ENCODE assay signal across 8 mouse cellular contexts in the genomic region with DNA sequence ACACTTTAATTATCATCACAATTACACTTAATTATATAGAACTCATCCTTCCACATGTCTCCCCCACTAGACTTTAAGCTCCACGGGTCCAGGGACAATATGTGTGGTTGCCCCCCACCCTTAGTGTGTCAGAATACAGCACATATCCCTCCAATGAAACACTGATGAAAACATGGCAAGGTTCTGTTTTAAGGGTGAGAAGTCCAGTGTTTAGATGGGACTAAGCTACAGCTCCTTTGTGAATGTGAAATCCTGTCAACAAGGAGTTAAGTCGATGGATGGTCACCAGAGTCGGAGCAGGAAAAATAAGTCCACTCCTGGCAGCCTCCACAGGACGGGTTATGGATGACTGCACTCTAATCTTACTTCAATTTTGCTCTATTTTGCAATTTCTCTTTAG. TPM values are rescaled to one million over a fixed set of nuclear protein-coding genes. Genes with fewer than 3 reads are reported as not detected.
DNase-seq lines count a peak whose midpoint lies in the region; ATAC-seq lines count a peak whose summit lies in the region.

No protein-coding gene starts in this region.

- no peaks in the 10 kb centered on the region for H3K9me3 ChIP-seq in heart, embryonic 12.5 days (replicated peaks)
- H3K9me3 ChIP-seq in hindbrain, embryonic 12.5 days (replicated peaks), result no peaks in the 10 kb centered on the region
- H3K9me3 ChIP-seq in midbrain, embryonic 15.5 days, result no peaks in the 10 kb centered on the region

- H3K27ac ChIP-seq in heart, embryonic 12.5 days (ENCODE audit: poor library complexity, severe bottlenecking), result no peak overlapping the region
- H3K27ac ChIP-seq in brown adipose tissue, adult 24 weeks (replicated peaks; ENCODE audit: low read depth, low read length), result peak overlapping the region; percentile 7; the same call in 1 of the 2 replicates
- H3K27ac ChIP-seq in hindbrain, embryonic 12.5 days, result no peak overlapping the region
- H3K27ac ChIP-seq in midbrain, embryonic 15.5 days, result no peak overlapping the region

- peaks cover 50% of the 10 kb centered on the region for H3K4me1 ChIP-seq in heart, embryonic 12.5 days (replicated peaks)
- H3K4me1 ChIP-seq in brown adipose tissue, adult 24 weeks (ENCODE audit: control insufficient read depth, insufficient read depth, insufficient read length, low read length), result peaks cover 2% of the 10 kb centered on the region
- peaks cover 30% of the 10 kb centered on the region for H3K4me1 ChIP-seq in hindbrain, embryonic 12.5 days
- peaks cover 32% of the 10 kb centered on the region for H3K4me1 ChIP-seq in midbrain, embryonic 15.5 days

- no peaks in the 10 kb centered on the region for H3K36me3 ChIP-seq in heart, embryonic 12.5 days
- H3K36me3 ChIP-seq in hindbrain, embryonic 12.5 days, result no peaks in the 10 kb centered on the region
- H3K36me3 ChIP-seq in midbrain, embryonic 15.5 days (replicated peaks), result no peaks in the 10 kb centered on the region

- H3K4me3 ChIP-seq in heart, embryonic 12.5 days, result peak overlapping the region; percentile 93
- no peak overlapping the region for H3K4me3 ChIP-seq in brown adipose tissue, adult 24 weeks (ENCODE audit: insufficient read depth, low read depth, low read length)
- H3K4me3 ChIP-seq in hindbrain, embryonic 12.5 days, result peak overlapping the region; percentile 82
- H3K4me3 ChIP-seq in midbrain, embryonic 15.5 days, result peak overlapping the region; percentile 81; the same call in 1 of the 2 replicates

- no peak for ATAC-seq in heart, embryonic 12.5 days (ENCODE audit: insufficient number of reproducible peaks, low FRiP score)
- no peak for ATAC-seq in hindbrain, embryonic 12.5 days (ENCODE audit: low FRiP score)
- no peak for ATAC-seq in midbrain, embryonic 15.5 days (replicated peaks)

- no peaks in the 10 kb centered on the region for H3K27me3 ChIP-seq in heart, embryonic 12.5 days (replicated peaks)
- H3K27me3 ChIP-seq in hindbrain, embryonic 12.5 days, result no peaks in the 10 kb centered on the region
- H3K27me3 ChIP-seq in midbrain, embryonic 15.5 days (replicated peaks), result no peaks in the 10 kb centered on the region

- H3K9ac ChIP-seq in heart, embryonic 12.5 days, result peak overlapping the region; percentile 26; the same call in 1 of the 2 replicates
- peak overlapping the region; percentile 32; the same call in 1 of the 2 replicates for H3K9ac ChIP-seq in hindbrain, embryonic 12.5 days
- no peak overlapping the region; the same call in 1 of the 2 replicates for H3K9ac ChIP-seq in midbrain, embryonic 15.5 days

- 9% methylated on average over 4 of the region's 4 CpGs for WGBS in heart, embryonic 12.5 days
- 7% methylated on average over 4 of the region's 4 CpGs for WGBS in hindbrain, embryonic 12.5 days
- 2% methylated on average over 4 of the region's 4 CpGs for whole genome bisulfite sequencing in midbrain, embryonic 15.5 days

- H3K4me2 ChIP-seq in heart, embryonic 12.5 days, result peak overlapping the region; percentile 75
- H3K4me2 ChIP-seq in hindbrain, embryonic 12.5 days (replicated peaks), result peak overlapping the region; percentile 58
- H3K4me2 ChIP-seq in midbrain, embryonic 15.5 days, result peak overlapping the region; percentile 63

- no peak for DNase-seq in heart, adult 8-10 months (ENCODE audit: low spot score)
- DNase-seq in frontal cortex, postnatal 36 days (ENCODE audit: low spot score in 2 of 2), result no peak
- no peak for DNase-seq in natural killer cell, adult 2 months (ENCODE audit: low spot score in 2 of 2)
- no peak for DNase-seq in cerebellum, adult 11-12 months

RNA-seq across cellular contexts. Expression of a gene that starts 2.8 kb away (rescaled TPM):
- polyA plus RNA-seq in heart, embryonic 12.5 days (2016; fragmentation: Nextera tagmentation; extraction: Ambion mirVana), result 53.9 and 58.0 TPM in 2 replicates
- 10 to 100 TPM; 55.7 to 68.2 (median 59.4) TPM for total RNA-seq in heart, adult 8-10 months (2022)
- polyA plus RNA-seq in brown adipose tissue, adult 24 weeks (2012; ENCODE audit: insufficient read depth, insufficient read length, missing spikeins), result 20.5 and 21.8 TPM in 2 replicates
- polyA plus RNA-seq in hindbrain, embryonic 12.5 days (2016; fragmentation: Nextera tagmentation; extraction: Ambion mirVana), result 47.6 and 50.4 TPM in 2 replicates
- polyA plus RNA-seq in midbrain, embryonic 15.5 days (2015; fragmentation: Nextera tagmentation; extraction: Ambion mirVana), result 15.2 and 17.5 TPM in 2 replicates

RNA-seq across cellular contexts. Expression of a gene that starts 22.3 kb away (rescaled TPM):
- not detected in 2 replicates for polyA plus RNA-seq in heart, embryonic 12.5 days (2016; fragmentation: Nextera tagmentation; extraction: Ambion mirVana)
- total RNA-seq in heart, adult 8-10 months (2022), result not detected
- polyA plus RNA-seq in brown adipose tissue, adult 24 weeks (2012; ENCODE audit: insufficient read depth, insufficient read length, missing spikeins), result not detected in 2 replicates
- not detected in 2 replicates for polyA plus RNA-seq in hindbrain, embryonic 12.5 days (2016; fragmentation: Nextera tagmentation; extraction: Ambion mirVana)
- polyA plus RNA-seq in midbrain, embryonic 15.5 days (2015; fragmentation: Nextera tagmentation; extraction: Ambion mirVana), result not detected in 2 replicates
